Mouse (Mus musculus) forebrain, embryonic 16.5 days (tissue): ENCODE measurements at regions not wholly inside any gene's neighbourhood (a gene's known extent, or its start where the extent isn't known, plus 50 kb on each side); places are given as distances from the start of the nearest gene placed in this dataset.
A peak's percentile ranks its signal among the peaks of the same experiment; 100 is the strongest.

Source experiments
- ATAC-seq: fragments of 200-750 bp; cut with Nextera tagmentation; 2 replicates; pipeline ENCODE4 v1.8.0; 2017; ENCODE audit warnings: mild to moderate bottlenecking, moderate library complexity
- H3K27ac ChIP-seq: fragments of 300-500 bp; sonication (generic); 2 replicates; pipeline ENCODE4 v1.5.1; 2014; ENCODE audit warnings: low read length, control low read depth
- H3K27me3 ChIP-seq: fragments of 300-500 bp; sonication (generic); replicated peaks from 2 replicates; pipeline ENCODE4 v1.6.1; 2014; ENCODE audit warnings: low read length; ENCODE audit not compliant: control insufficient read depth, insufficient read depth
- H3K36me3 ChIP-seq: fragments of 300-500 bp; sonication (generic); 2 replicates; pipeline ENCODE4 v1.6.1; 2014; ENCODE audit not compliant: control insufficient read depth, insufficient read depth
- H3K4me1 ChIP-seq: fragments of 300-500 bp; sonication (generic); replicated peaks from 2 replicates; pipeline ENCODE4 v1.6.1; 2014; ENCODE audit warnings: low read length; ENCODE audit not compliant: control insufficient read depth, insufficient read depth
- H3K4me2 ChIP-seq: fragments of 300-500 bp; sonication (generic); 2 replicates; pipeline ENCODE4 v1.6.1; 2014; ENCODE audit warnings: mild to moderate bottlenecking, low read length, control low read depth
- H3K4me3 ChIP-seq: fragments of 300-500 bp; sonication (generic); replicated peaks from 2 replicates; pipeline ENCODE4 v1.5.1; 2014; ENCODE audit warnings: mild to moderate bottlenecking, low read length, control low read depth
- H3K9ac ChIP-seq: fragments of 300-500 bp; sonication (generic); replicated peaks from 2 replicates; pipeline ENCODE4 v1.6.1; 2014; ENCODE audit warnings: low read depth, low read length, control low read depth
- H3K9me3 ChIP-seq: fragments of 300-500 bp; sonication (generic); 2 replicates; pipeline ENCODE4 v1.6.1; 2016; ENCODE audit warnings: low read length; ENCODE audit not compliant: control insufficient read depth
- WGBS: fragments of 180-500 bp; shearing (Covaris S2); extraction: QIAGEN DNeasy Blood & Tissue Kit; methylation state at CpG from one replicate; pipeline ENCODE4 v1.1.7; 2014; 5-methylcytosine and 5-hydroxymethylcytosine counted together

DNA sequence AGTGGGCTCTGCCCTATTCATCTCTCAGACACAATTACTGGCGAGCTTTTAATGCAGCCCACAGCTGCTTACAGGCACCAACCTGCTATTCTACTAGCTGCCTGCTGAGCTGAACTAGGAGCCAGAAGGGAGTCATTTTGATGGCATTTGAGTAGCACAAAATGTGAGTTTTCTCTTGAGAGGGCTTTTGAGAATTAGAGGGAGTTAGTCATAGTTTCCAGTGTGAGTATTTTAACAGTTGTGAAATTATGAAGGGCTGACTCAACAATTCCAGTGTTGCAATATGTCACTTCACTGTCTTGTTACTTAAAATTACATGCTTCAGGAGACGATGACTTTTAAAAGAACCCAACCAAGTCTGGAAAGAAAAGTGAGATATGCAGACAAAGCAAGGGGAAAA, 54.4 kb upstream of the Ly86 start:
- Histone ChIP-seq H3K9ac (no peak overlapping the region), H3K27ac (no peak overlapping the region), H3K36me3 (no peaks in the 10 kb centered on the region), H3K4me3 (no peak overlapping the region), H3K27me3 (no peaks in the 10 kb centered on the region), H3K4me1 (peaks cover 3% of the 10 kb centered on the region; the same call in 1 of the 2 replicates), H3K9me3 (no peaks in the 10 kb centered on the region), H3K4me2 (no peak overlapping the region)
- ATAC-seq: no peak
- WGBS: 16% methylated on average over 2 of the region's 2 CpGs

DNA sequence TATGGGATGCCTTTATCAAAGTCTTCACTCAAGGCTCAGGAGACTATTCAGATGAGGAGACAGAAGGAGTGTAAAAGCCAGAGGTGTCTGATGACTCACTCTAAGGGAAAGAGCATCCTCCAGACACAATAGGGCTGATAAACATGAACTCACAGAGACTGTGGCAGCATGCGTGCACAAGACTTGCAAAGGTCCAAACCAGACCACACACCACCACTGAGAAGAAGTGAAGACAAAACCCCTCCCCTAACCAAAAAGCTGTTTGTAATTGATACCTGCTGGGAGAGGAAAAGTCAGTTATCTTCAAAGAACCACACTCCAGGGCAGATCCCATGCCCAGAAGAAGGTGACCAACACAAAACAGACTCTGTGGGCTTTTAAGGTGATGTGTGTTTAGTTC, 56.0 kb upstream of the Ly86 start:
- no peak overlapping the region for H3K4me3 ChIP-seq
- no peaks in the 10 kb centered on the region for H3K9me3 ChIP-seq
- no peak for ATAC-seq
- WGBS: 73% methylated on average over 1 of the region's 1 CpGs
- no peak overlapping the region for H3K9ac ChIP-seq
- peaks cover 3% of the 10 kb centered on the region; the same call in 1 of the 2 replicates for H3K4me1 ChIP-seq
- H3K27me3 ChIP-seq: no peaks in the 10 kb centered on the region
- no peaks in the 10 kb centered on the region for H3K36me3 ChIP-seq
- H3K4me2 ChIP-seq: no peak overlapping the region
- H3K27ac ChIP-seq: no peak overlapping the region

DNA sequence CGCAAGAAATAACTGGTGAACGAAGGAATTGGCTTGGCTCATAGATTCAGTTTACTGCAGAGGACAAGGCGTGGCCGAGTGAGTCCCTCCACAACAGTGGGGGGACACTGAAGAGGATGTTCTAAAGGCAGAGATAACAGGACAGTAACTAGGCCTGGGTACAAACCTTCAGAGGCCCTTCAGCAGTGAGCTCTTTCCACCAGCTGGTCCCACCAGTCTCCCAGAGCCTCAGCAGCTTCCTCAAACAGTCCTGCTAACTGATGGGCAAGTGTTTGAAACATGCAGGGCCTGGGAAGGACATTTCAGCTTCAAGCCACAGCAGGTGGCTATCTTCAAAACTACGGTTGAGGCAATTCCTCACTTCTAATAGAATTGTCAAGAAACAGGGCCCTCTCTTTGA, 62.5 kb upstream of the Ly86 start:
- no peak overlapping the region for H3K9ac ChIP-seq
- no peaks in the 10 kb centered on the region for H3K36me3 ChIP-seq
- no peak overlapping the region for H3K27ac ChIP-seq
- no peak overlapping the region for H3K4me3 ChIP-seq
- H3K4me1 ChIP-seq: no peaks in the 10 kb centered on the region
- no peak overlapping the region for H3K4me2 ChIP-seq
- H3K9me3 ChIP-seq: no peaks in the 10 kb centered on the region
- WGBS: 89% methylated on average over 5 of the region's 5 CpGs
- H3K27me3 ChIP-seq: no peaks in the 10 kb centered on the region
- no peak for ATAC-seq

DNA sequence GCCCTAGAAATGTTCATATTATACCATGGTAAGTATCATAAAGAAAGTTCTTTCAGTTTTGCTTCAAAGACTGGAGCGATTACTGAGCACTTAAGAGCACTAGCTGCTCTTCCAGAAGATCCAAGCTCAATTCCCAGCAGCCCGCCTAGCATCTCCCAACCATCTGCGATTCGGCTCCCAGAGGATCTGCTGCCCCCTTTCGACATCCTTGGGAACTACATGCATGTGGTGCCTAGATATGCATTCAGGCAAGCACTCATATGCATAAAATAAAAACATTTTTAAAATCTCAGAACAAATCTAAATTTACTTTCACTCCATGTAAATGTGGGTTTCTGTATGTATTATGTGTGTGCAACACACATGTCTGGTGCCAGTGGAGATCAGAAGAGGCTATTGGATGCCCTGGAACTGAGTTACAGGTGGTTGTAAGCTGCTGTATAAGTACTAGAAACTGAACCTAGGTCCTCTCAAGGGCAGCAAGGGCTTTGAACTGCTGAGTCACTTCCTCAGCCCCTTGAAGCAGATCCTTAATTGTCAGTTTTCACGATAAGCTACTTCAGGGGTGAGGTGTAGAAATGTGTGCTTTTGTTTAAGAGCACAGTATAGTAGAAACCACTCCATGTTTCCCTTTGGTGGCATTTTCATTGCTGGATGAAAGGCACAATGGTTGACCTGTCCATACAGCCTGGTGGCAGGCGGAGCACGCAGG, 65.8 kb upstream of the Ly86 start:
- no peak for ATAC-seq
- Histone ChIP-seq H3K4me2 (no peak overlapping the region), H3K36me3 (no peaks in the 10 kb centered on the region), H3K4me3 (no peak overlapping the region), H3K9me3 (no peaks in the 10 kb centered on the region), H3K4me1 (no peaks in the 10 kb centered on the region), H3K9ac (no peak overlapping the region), H3K27ac (no peak overlapping the region), H3K27me3 (no peaks in the 10 kb centered on the region)
- WGBS: 89% methylated on average over 8 of the region's 8 CpGs

DNA sequence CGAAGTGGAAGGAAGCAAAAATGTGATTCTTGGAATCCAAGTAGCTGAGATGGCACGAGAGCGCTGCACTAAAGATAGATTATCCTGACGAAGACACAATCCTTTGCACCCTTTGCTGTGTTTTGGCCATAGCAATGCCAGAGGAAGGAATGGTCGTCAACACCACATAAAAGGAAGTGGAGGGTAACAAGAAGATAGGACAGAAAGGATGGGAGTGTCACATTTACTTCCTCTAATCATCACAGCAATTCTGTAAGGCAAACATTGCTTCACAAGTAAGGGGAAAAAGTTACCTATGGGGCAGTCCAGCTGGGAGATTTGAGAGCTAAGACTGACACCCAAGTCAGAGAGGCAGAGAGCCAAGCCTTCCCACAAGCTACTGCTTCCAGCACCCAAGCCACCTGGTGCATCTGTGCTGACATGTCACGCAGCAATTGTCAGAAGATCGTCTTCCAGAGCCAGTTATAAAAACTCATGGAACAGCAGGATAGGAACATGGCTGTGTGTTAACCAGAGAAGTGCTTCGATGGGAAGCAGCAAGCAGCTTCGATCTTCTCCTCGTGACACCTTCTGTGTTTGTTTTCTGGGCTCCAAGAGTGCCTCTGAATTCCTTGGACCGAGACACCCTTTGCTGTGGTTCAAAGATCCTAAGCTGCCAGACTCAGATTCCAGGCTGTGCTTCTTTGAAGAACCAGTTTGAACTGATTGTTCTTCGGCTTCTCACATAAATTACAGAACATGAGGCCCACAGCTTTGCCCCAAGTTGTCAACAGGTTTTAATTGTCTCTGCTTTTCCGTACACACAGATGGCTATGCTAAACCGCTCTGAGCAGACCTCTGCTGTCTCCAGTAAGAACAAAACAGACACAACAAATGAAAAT, 95.2 kb upstream of the Ly86 start:
- H3K9ac ChIP-seq: no peak overlapping the region
- no peak overlapping the region for H3K4me3 ChIP-seq
- no peaks in the 10 kb centered on the region for H3K27me3 ChIP-seq
- no peaks in the 10 kb centered on the region for H3K36me3 ChIP-seq
- no peak overlapping the region for H3K4me2 ChIP-seq
- no peaks in the 10 kb centered on the region for H3K9me3 ChIP-seq
- 60% methylated on average over 14 of the region's 14 CpGs for WGBS
- ATAC-seq: peak; percentile 67
- H3K4me1 ChIP-seq: peaks cover 6% of the 10 kb centered on the region; the same call in 1 of the 2 replicates
- H3K27ac ChIP-seq: no peak overlapping the region

DNA sequence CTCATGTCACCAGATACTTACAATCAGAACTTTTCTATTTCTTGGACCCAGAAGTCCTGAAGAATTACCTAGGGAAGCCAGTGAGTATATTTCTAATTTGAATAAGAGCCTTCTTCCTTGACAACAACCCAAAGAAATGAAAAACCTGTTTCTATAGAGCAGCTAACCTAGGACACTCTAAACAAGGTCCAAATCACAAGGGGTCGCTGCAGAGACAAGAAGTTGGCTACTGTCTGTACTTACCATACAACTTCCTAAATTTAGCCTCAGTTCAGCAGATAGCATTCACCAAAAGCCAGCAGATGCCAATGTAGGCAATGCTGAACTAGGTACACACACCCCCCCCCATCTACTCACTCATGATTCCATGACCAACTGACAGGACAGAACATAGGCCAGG, 96.3 kb upstream of the Ly86 start:
- Histone ChIP-seq H3K27me3 (no peaks in the 10 kb centered on the region), H3K4me3 (no peak overlapping the region), H3K36me3 (no peaks in the 10 kb centered on the region), H3K9me3 (no peaks in the 10 kb centered on the region), H3K9ac (no peak overlapping the region), H3K4me1 (peaks cover 6% of the 10 kb centered on the region; the same call in 1 of the 2 replicates), H3K27ac (no peak overlapping the region), H3K4me2 (no peak overlapping the region)
- 73% methylated on average over 1 of the region's 1 CpGs for WGBS
- no peak for ATAC-seq

DNA sequence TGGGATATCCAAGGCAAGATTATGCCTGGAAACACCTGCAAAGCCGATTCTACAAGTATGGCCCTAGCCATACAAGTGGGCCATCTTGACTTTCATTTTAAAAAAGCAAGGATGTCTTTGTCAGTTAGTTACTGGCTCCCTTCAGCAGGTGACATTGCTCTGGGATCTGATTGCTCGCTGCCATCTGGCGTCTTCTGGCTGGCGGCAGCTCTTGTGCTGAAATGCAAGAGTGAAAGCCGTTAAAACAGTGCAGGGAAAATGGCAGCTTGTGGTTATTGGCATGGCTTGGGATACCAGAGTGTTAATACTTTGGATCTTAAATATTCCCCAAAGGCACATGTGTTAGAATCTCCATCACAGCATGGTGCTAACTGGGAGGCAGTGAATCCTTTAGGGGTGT, 105.0 kb upstream of the Ly86 start:
- H3K27me3 ChIP-seq: no peaks in the 10 kb centered on the region
- H3K4me3 ChIP-seq: no peak overlapping the region
- H3K4me2 ChIP-seq: no peak overlapping the region
- H3K27ac ChIP-seq: no peak overlapping the region
- ATAC-seq: peak; percentile 86
- H3K36me3 ChIP-seq: no peaks in the 10 kb centered on the region
- 76% methylated on average over 5 of the region's 5 CpGs for WGBS
- no peaks in the 10 kb centered on the region for H3K9me3 ChIP-seq
- H3K4me1 ChIP-seq: no peaks in the 10 kb centered on the region
- H3K9ac ChIP-seq: no peak overlapping the region

DNA sequence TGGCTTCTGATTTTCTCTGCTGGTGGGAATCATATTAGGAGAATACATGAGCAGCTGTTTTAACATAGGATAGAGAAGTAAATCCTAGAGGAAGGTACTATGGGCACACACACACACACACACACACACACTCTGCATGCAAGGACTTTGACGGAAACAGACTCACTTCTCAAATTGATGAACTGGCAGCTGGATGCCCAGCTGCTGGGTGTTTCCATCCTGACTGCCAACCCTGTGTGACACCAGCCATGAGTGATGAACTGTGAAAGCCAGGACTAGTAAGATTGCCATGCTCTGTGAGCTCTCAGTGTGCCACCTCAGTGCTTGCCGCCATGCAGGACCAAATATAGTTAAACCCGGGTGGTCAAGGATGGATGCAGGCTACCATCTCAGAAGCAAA, 107.7 kb upstream of the Ly86 start:
- no peak overlapping the region for H3K27ac ChIP-seq
- H3K9ac ChIP-seq: no peak overlapping the region
- no peaks in the 10 kb centered on the region for H3K4me1 ChIP-seq
- WGBS: 93% methylated on average over 3 of the region's 3 CpGs
- no peak overlapping the region for H3K4me2 ChIP-seq
- no peaks in the 10 kb centered on the region for H3K9me3 ChIP-seq
- H3K27me3 ChIP-seq: no peaks in the 10 kb centered on the region
- ATAC-seq: no peak
- no peaks in the 10 kb centered on the region for H3K36me3 ChIP-seq
- no peak overlapping the region for H3K4me3 ChIP-seq

DNA sequence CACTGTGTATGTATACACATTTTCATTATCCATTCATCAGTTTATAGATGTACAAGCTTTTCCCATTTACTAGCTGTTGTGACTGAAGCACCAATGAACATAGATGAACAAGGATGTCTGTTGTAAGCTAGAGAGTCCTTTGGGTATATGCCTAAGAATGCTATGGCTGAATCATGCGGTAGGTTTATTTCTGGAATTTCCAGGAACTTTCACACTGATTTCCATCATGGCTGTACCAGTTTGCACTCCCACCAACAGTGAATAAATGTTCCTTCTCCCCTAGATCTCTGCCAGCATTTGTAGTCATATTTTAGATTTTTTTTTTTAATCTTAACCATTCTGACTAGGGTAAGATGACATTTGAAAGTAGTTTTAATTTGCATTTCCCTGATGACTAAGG, 119.2 kb upstream of the Ly86 start:
- no peak overlapping the region for H3K4me3 ChIP-seq
- ATAC-seq: no peak
- 91% methylated on average over 1 of the region's 1 CpGs for WGBS
- no peaks in the 10 kb centered on the region for H3K4me1 ChIP-seq
- no peak overlapping the region for H3K4me2 ChIP-seq
- no peak overlapping the region for H3K9ac ChIP-seq
- no peaks in the 10 kb centered on the region for H3K27me3 ChIP-seq
- no peak overlapping the region for H3K27ac ChIP-seq
- H3K36me3 ChIP-seq: no peaks in the 10 kb centered on the region
- H3K9me3 ChIP-seq: no peaks in the 10 kb centered on the region
